Mouse (Mus musculus) megakaryocyte, adult 5-6 weeks (primary cell): Measurements from ENCODE around the gene Ghr. TPM values are rescaled to one million over a fixed set of nuclear protein-coding genes. Genes with fewer than 3 reads are reported as not detected.

Source experiments
- ATAC-seq: 2 replicates; pipeline ENCODE4 v1.8.0; 2016; ENCODE audit warnings: mild to moderate bottlenecking, inconsistent platforms; ENCODE audit not compliant: poor library complexity, severe bottlenecking
- total RNA-seq, 2 experiments: library from RNA; stranded (forward) in 1 of 2; stranded (reverse) in 1 of 2; fragments of 153-499, 151-499 nt in 1 of 2; fragments of 221-1000, 200-1000 nt in 1 of 2; gene quantifications; 2 replicates each; pipeline versions ENCODE4 v1.2.3 to v1.2.4; 2015 to 2017

Gene Ghr
- total RNA-seq, 2 experiments from 2014 or later, result 1.0 to 1.1 TPM

GRCm38 (mm10) chr15:3536309-3536900 is 46.9 kb downstream of the Ghr start:
- ATAC-seq, result no peak

- ATAC-seq, result no peak
Measured at GRCm38 (mm10) chr15:3514027-3514426, 69.3 kb downstream of the Ghr start.

GRCm38 (mm10) chr15:3512380-3512779 is 70.9 kb downstream of the Ghr start:
- no peak for ATAC-seq

GRCm38 (mm10) chr15:3511639-3512171 is 71.6 kb downstream of the Ghr start:
- ATAC-seq, result no peak

- no peak for ATAC-seq
Measured at GRCm38 (mm10) chr15:3509089-3509488, 74.2 kb downstream of the Ghr start.

GRCm38 (mm10) chr15:3507329-3507728 is 76.0 kb downstream of the Ghr start:
- no peak for ATAC-seq

GRCm38 (mm10) chr15:3504700-3505099 is 78.6 kb downstream of the Ghr start:
- no peak for ATAC-seq

GRCm38 (mm10) chr15:3501683-3502082 is 81.6 kb downstream of the Ghr start:
- no peak for ATAC-seq

GRCm38 (mm10) chr15:3499020-3499419 is 84.3 kb downstream of the Ghr start:
- ATAC-seq, result no peak

GRCm38 (mm10) chr15:3497946-3498580 is 85.2 kb downstream of the Ghr start:
- ATAC-seq, result no peak

GRCm38 (mm10) chr15:3490868-3491267 is 92.4 kb downstream of the Ghr start:
- no peak for ATAC-seq

- no peak for ATAC-seq
Measured at GRCm38 (mm10) chr15:3490011-3490410, 93.3 kb downstream of the Ghr start.

GRCm38 (mm10) chr15:3489180-3489579 is 94.1 kb downstream of the Ghr start:
- ATAC-seq, result no peak

- no peak for ATAC-seq
Measured at GRCm38 (mm10) chr15:3488601-3489000, 94.7 kb downstream of the Ghr start.

- ATAC-seq, result no peak
Measured at GRCm38 (mm10) chr15:3486691-3487090, 96.6 kb downstream of the Ghr start.

- ATAC-seq, result no peak
Measured at GRCm38 (mm10) chr15:3485367-3485766, 97.9 kb downstream of the Ghr start.

- ATAC-seq, result no peak
Measured at GRCm38 (mm10) chr15:3483451-3483850, 99.8 kb downstream of the Ghr start.

GRCm38 (mm10) chr15:3469230-3469629 is 114.1 kb downstream of the Ghr start:
- no peak for ATAC-seq

- no peak for ATAC-seq
Measured at GRCm38 (mm10) chr15:3466608-3467007, 116.7 kb downstream of the Ghr start.

- ATAC-seq, result no peak
Measured at GRCm38 (mm10) chr15:3464754-3465153, 118.5 kb downstream of the Ghr start.

- ATAC-seq, result no peak
Measured at GRCm38 (mm10) chr15:3456543-3456942, 126.7 kb downstream of the Ghr start.

- ATAC-seq, result no peak
Measured at GRCm38 (mm10) chr15:3455572-3455971, 127.7 kb downstream of the Ghr start.
